Mouse (Mus musculus) kidney, postnatal 10 days (tissue): ENCODE data around the gene Aip.
A peak's percentile ranks its signal among the peaks of the same experiment; 100 is the strongest.
"Not testable (repeated sequence)": the region's sequence is repeated elsewhere in the genome, so short reads cannot be mapped to it uniquely, and the experiment has no call there.

Experiments
- DNase-seq: peaks from one replicate; pipeline ENCODE4 v3.0.0; 2021; ENCODE audit warnings: mixed read lengths

The Aip gene

DNA sequence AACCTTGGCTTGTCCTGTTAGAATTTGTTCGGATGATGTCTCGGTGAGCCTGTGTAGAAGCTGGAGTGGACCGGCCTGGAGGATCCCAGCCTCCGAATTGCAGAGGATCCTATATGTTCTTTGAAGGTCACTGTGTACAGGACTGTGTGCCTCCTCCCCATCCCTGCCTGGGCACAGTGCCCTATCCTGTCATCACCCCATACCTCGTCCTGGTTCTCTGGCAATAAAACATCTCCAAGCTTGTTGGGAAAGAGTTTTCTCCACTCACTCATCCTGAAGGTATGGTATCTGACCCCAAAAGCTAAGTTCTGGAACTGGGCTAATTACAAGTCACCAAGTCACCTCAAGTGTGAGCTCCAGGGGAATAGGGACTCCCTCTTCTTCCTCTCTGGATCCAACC lies 38.6 kb downstream of the Aip start:
- DNase-seq = no peak

DNA sequence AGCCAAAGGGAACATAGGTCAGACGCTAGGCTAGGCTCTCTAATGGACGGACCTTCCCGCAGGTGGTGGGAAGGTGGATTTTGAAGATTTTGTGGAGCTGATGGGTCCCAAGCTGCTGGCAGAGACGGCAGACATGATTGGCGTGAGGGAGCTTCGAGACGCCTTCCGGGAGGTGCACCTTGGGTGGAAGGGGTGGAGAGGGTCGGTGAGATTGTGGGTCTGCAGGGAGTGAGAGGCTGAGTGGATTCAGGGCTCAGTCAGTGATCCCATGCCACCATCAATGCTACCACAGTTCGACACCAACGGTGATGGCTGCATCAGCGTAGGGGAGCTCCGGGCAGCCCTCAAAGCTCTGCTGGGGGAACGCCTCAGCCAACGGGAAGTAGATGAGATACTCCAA lies 39.5 kb downstream of the Aip start:
- no peak for DNase-seq

DNA sequence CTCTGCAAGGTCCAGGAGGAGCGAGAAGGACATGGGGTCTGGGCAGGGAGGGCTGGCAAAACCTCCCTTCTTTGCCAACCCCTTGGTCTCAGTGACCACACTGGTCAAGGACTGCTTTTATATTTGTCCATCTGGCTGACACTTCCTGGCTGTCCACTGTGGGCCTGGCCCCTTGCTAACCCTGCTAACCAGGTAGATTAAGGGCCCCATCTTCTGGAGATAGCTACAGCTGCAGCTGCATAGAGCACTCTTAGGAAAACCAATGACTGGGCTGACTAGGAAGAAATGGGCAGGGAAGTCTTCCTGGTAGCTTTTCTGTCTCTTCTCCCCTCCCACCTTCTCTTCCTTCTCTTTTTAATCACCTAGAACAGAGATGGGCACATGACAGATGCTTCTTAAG lies 40.7 kb downstream of the Aip start:
- peak; percentile 44 for DNase-seq

DNA sequence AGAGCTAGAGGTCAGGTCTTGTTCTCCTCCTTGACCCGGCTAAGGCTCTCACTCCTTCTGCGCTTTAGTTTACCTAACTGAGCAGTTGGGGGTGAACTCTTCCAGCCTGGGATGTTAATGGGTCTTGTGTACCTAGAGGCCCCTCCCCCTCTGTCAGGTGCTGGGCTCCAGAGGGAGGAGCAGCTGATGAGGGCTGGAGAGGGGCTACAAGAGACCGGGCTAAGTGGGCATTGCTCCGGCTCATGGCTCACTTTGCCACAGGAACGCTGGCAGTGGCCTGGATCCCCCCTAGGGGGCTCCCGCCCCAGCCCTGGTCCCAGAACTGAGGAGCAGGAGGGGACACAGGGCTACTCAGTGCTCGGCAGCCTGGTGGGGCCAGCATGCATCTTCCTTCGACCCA lies 41.8 kb downstream of the Aip start:
- DNase-seq = no peak

DNA sequence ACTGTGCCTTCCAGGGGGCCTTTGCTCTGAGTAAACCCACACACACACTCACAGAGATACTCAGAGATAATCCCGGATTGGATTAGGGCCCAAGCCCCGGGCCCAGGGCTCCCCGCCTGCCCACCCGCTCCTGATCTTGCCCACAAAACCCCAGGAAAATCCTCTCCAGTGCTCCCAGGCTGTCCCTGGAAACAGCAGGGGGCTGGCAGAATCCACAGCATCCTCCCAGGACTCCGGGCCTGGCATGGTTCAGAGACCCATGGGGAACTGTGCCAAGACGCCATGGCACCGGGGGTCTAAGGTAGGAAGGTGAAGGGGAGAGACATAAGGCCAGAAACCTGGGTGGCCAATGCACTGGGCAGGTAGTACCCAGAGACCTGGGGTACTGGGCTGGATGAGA lies 42.3 kb downstream of the Aip start:
- no peak for DNase-seq

DNA sequence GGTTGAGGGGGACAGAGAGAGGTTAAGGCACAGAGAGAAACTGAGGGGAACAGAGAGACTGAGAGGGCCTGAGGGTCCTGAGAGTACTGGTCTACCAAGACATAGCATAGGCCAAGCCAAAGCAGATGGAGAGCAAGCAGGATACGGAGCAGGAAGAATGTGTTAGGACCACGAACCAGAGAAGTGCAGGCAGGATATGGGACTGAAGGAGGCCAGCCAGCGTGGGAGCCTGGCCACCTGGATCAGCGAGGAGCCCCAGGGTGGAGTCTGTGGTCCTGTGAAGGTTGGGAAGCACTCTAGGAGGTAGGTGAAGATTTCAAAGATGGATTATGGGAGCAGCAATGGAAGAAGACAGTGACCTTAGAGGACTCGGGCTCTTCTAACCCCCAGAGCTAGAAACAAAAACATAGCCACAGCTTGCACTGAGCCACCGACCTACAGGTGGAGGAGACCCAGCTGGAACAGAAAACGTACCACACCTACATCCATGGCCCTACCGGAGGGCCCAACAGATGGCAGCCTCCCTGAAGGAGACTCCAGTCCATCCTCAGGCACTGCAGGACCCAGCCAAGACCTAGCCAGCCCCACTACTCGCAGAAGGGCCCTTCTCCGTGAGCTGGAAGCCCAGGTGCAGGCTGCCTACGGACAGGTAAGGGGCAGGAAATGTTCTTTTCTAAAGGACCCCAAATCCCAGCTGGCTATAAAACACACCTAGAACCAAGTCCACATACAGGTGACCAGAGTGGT lies 43.3 kb downstream of the Aip start:
- no peak for DNase-seq

DNA sequence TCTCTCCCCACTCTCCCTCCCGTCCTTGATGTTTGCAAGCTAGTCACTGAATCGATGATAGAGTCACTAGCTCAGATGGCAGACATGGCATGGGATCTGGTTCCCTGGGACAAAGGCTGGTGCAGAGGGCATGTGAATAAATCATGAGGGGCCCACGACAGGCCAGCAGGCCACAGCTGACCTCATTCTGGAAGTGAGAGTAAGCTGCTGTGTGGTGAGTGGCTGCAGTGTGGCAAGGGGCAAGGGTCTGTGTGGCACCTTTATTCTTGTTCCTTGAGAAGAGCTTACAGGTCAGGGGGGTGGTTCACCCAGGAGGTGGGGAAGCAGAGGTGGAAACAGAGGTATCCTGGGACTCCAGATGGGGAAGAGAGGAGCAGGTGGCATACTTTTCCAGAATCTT lies 44.3 kb downstream of the Aip start, which contains the start of gene Cabp2:
TSS of gene Cabp2 (plus strand) at position 185 of the 400 bp plus-strand sequence.
- no peak for DNase-seq

DNA sequence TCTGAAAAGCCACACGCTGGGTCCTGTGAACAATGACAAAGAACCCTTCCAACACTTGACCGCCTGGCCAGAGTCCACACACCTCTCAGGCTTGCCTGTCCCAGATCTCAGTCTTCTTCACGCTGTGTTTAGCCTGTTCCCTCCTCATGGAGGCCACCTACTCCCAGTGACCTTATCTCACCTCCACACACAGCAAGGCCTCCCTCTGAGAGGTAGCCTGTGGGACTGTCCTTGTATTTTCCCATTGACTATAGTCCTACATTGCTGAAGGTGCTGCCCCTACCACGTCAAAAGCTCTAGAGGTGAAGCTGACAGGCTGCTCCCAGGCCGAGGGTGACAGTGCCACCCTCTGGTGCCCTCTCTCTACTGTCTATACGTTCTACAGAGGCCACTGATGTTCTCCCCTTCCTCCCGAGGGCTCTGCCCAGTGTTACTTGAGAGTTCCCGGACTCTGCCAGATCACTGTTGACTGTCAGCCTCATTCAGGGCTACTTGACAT lies 45.1 kb downstream of the Aip start:
- DNase-seq = no peak

DNA sequence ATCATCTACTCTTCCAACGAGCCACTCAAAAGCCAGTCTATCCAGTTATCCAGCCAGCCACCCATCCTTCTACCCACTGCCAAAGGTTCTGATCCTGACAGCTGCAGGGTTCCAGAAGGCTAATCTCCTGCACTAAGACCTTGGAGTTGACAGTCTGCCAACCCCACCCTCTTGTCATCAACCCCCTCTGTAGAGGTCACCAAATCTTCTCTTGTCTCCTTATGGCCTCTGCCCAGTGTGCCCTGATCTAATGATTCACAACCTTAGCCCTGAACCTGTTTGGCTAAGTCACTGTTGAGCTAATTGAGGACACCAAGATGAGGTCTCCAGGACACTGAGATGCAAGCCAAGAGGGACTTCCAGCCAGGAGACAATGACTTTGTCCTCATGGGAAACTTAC lies 46.1 kb downstream of the Aip start:
- no peak for DNase-seq

DNA sequence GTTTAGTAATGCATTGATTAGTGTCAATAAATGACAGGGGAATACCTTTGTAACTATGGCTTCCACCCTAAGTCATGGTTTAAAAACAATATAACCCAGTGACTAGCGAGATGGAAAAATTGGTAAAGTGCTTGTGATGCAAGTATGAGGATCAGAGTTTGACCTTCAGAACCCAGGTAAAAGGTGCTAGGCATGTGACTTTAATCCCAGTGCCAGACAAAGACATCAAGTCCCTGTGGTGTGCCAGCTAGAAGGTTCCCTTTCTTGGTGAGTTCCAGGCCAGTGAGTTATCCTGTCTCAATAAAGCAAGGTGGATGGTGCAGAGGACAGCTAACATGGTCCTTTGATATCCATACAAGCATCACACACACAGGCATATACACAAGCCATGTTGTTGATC lies 50.1 kb downstream of the Aip start:
- no peak for DNase-seq

DNA sequence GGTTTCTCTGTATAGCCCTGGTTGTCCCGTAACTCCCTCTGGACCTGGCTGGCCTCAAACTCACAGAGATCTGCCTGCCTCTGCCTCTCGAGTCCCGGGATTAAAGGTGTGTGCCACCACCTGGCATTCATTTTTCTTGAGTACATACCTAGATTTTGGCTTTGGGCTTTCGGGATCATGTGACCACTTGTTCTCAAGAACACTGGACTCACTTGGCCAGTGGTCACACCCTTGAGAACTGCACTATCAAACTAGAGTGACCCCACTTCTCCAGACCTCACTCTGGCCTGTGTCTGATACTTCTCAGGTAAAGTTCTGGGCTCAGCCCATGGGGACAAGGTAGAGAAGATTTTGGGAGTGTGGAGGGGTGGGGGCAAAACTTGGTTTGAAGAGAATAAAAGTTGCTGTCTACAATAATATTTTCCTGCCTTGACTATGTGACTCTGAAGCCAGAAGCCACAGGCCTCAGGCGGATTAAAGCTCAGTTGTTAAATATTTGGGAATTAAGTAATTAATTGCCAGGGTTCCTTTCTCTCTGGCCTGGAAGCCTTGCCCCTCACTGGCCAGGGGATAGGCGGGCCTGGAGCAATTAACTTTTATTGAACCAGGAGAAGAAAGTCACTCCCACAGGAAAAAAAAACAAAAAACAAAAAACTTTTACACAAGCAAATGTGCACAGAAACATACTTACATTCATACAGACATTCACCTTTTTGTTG lies 52.8 kb downstream of the Aip start:
- no peak for DNase-seq

DNA sequence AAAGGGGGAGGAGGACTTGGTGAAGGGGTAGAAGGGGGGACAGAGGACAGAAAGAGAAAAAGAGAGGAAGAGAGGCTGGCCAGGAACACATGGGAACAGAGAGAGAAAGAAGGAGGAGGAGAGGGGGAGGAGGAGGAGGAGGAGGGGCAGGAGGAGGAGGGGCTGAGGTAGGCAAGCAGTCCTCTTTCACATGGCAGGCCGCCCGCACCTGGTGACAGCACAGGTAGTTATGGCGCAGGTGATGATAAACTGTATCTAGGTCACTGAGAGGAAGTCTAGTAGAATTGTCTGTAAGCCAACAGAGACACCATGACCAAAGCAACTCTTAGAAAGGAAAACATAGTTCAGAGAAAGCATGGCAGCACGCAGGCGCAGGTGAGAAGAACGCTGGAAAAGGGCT lies 54.3 kb downstream of the Aip start:
- DNase-seq = no peak

DNA sequence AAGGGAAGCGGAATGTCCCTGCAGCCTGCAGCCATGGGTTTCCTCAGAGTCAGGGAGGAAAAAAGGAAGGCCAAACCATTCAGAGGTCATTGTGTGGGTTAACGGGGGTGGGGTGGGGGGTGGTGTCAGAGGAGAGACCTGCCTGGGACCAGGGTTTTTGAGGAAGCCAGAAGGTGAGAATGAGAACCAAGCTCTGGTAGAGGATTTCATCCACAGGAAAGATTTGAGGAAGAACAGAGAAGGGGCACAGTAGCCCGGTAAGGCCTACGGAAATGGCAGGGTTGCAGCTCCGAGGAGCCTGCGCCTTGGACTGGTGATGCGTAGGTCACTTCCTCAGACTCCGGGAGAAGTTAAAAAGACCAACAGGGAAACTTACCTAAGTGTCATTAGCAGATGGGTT lies 54.9 kb downstream of the Aip start:
- no peak for DNase-seq

DNA sequence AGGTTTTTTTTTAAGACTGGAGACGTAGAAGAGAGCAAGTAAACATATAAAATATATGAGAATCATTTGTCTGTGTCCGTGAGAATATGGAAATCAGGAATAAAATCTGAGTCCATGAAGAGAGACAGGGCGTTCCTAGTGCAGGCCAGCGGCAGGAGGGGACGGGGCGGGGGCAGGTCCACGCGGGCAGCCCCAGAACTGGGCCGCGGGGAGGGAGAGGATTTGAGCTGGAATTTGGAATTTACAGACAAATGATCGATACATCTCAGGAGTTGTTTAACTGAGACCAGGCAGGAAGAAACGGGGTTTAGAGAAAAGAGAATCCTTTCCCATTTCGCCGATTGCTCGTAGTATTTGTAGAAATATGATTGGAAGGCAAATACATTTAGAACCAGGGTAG lies 55.3 kb downstream of the Aip start:
- DNase-seq = no peak

DNA sequence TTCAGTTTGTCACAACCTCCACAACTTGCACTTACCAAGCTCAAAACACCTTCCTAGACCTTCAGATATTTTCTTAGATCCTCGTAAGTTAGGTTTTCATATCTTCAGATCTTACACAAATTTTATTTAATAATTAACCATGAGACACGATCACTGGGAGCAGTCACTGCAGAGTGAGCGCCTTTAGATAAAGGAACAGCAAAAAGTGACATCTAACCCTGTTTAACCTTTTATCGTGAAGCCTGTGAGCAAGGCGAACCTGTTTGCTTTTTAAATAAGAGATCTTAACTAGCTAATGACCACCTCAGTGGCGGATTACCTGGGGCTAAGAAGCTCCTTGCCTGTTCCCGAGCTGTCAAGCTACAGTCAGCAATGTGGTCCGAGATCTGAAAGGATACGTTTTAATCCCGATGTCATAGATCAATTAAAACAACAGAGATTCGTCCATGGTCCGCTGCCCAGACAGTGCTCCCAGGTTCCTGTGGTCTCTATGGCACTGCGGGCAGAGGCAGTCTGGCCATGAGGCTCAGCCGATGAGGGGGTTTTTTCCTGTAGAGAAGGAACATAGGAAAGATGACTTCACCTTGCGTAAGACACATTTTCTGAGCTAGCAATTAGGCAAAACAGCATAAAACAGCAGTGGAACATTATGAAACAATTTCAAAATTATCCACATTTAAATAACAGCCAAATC lies 56.8 kb downstream of the Aip start:
- DNase-seq = no peak

DNA sequence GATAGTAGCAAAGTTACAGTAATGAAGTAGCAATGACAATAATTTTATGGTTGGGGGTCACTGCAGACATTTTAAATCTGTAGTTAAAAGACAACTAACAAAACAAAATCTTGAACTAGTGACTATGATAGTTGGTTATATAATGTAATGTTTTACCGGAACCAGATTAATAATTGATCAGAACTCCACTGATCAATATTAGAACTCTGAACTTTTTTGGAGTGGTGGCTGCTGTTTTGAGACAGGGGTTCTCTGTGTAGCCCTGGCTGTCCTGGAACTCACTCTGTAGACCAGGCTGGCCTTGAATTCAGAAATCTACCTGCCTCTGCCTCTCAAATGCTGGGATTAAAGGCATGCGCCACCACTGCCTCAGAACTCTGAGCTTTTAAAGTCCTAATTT lies 57.4 kb downstream of the Aip start:
- DNase-seq = not testable (repeated sequence)

DNA sequence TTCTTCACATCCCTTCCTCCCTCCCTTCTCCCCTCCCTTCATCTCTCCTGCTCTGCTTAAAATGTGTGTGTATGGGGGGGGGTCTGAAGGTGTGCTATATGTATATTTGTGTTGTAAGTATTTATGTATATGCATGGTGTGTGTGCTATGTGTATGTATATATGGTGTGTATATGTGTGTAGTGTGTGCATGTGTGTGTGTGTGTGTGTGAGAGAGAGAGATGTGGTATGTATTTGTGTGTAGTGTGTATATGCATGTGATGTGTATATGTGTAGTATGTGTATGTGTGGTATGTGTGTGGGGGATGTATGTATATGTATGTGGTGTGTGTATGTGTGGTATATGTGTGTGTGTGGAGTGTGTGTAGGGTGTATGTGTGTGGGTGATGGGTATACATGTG lies 58.8 kb downstream of the Aip start:
- DNase-seq = no peak

DNA sequence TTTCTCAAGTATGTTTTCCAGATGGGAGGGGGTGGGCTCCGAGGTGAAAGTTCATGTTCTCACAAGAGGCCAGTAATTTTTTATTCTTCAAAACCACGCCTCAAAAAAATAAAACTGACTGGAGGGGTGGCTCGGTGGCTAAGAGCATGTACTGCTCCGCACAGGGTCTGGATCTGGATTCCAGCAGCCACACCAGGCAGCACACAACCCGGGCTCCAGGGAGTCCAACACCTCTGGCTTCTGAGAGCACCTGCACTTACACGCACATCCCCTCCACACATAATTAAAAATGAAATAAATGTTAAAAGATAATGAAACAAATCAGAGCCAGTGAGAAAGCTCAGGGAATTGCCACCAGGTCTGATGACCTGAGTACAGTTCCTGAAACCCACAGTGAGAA lies 59.4 kb downstream of the Aip start:
- no peak for DNase-seq

DNA sequence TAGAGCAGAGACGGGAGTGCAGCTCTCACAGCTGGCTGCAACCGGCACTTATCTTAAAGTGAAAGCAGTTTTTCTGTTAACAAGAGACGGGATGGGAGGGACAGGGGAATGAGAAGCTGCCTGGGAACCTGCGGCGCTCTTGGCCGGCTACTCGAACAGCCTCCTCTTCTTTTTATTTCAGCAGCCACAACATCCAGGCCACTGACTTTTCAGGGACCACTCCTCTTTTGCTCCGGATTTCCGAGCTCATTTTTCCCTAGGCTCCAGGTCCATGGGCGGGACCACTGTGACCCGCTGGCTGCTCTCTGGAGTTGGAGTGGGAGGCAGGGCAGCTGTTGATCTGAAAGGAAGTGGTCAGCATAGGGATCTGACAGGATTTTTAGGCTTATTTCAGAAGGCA lies 61.2 kb downstream of the Aip start:
- DNase-seq = not testable (repeated sequence)
